Mouse (Mus musculus) olfactory bulb, adult 2 months (tissue): ENCODE results near the gene Lefty1. TPM values are rescaled to one million over a fixed set of nuclear protein-coding genes. Genes with fewer than 3 reads are reported as not detected.

Experiments used
- H3K27ac ChIP-seq: fragments of 200-500 bp; 2 replicates; pipeline ENCODE4 v1.5.1; 2012; ENCODE audit warnings: low read depth, low read length; ENCODE audit not compliant: insufficient read depth
- H3K4me1 ChIP-seq: fragments of 200-500 bp; 2 replicates; pipeline ENCODE4 v1.6.1; 2012; ENCODE audit warnings: low read length; ENCODE audit not compliant: control insufficient read depth, insufficient read depth
- H3K4me3 ChIP-seq: fragments of 200-500 bp; 2 replicates; pipeline ENCODE4 v1.5.1; 2012; ENCODE audit warnings: mild to moderate bottlenecking, low read depth, low read length, moderate library complexity; ENCODE audit not compliant: insufficient read depth
- CTCF ChIP-seq: fragments of 200-500 bp; IDR thresholded peaks from 2 replicates; pipeline ENCODE4 v1.5.1; 2012; ENCODE audit warnings: low read depth, mild to moderate bottlenecking, low read length, moderate library complexity; ENCODE audit not compliant: insufficient read depth
- POLR2A ChIP-seq: fragments of 200-500 bp; IDR thresholded peaks from 2 replicates; pipeline ENCODE4 v1.6.1; 2012; ENCODE audit warnings: mild to moderate bottlenecking, low read depth, low read length, moderate library complexity; ENCODE audit not compliant: insufficient read depth
- WGBS: fragments of 180-500 bp; shearing (Covaris S2); methylation state at CpG from one replicate; pipeline ENCODE4 v1.1.7; 2018; 5-methylcytosine and 5-hydroxymethylcytosine counted together
- polyA plus RNA-seq: library from polyadenylated mRNA; stranded (reverse); fragments of >200 nt; gene quantifications from 2 replicates; pipeline ENCODE4 v1.2.4, GENCODE M21; 2012; ENCODE audit warnings: low replicate concordance; ENCODE audit not compliant: missing spikeins, insufficient read depth, insufficient read length

Lefty1 gene
- polyA plus RNA-seq, 1 experiment: not detected

DNA sequence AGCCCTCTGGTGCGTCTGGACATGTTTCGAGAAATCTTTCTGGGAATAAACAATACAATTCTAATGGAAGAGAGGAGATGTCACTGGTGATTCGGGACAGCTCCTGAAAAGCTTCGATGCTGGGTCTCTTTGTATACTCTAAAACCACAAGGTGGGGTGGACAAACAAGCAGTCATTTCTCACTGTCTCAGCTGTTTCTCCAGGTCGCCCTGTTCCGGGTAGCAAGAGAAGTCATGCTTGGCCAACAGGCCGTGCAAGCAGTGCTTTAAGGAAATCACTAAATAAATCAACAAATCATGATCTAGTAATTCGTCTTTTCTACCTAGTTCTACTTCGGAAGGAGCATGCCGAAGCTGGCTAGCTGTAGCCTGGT is 31.2 kb upstream of the Lefty1 start:
- no peak for TF ChIP-seq CTCF
- TF ChIP-seq POLR2A: no peak
- peaks cover 14% of the 10 kb centered on the region for H3K4me1 ChIP-seq
- peak overlapping the region; percentile 67 for H3K4me3 ChIP-seq
- H3K27ac ChIP-seq: no peak overlapping the region
- 27% methylated on average over 10 of the region's 10 CpGs for WGBS

DNA sequence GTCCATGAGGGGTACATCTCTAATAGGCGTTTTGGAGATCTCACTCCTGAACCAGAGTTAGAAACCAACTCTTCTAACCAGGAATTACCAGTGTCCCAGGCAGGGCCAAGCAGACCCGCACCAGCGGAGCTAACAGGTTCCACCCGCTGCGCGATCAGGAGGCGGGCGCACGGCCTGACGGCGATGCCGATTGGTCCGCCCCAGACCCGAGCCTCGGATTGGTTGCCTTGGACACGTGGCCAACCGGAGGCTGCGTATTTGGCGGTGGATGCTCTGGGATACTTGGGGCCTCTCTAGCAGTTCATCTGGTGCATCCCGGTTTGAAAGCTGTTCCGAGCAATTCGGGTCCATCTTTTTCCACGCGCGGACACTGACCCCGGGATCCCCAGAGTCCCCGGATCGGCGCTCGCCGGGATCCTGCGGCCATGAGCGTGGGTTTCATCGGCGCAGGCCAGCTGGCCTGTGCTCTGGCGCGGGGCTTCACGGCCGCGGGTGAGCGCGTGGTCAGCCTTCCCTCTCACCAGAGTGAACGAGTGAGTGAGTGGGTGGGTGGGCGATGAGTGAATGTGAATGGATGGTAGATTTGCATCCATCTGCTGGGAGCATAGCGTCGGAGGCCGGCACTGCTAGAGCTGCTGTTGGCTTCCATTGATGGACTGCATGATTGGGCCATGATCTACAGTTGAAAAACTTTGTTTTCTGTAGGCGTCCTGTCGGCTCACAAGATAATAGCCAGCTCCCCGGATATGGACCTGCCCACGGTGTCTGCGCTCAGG is 30.6 kb upstream of the Lefty1 start, which contains the start of gene Pycr2:
Pycr2 (plus strand) TSS at position 255 of the 776 bp plus-strand sequence.
- Histone ChIP-seq H3K4me3 (peak within 1 kb of the TSS; percentile 67), H3K4me1 (peaks cover 14% of the 10 kb centered on the region), H3K27ac (0 out of 2 replicates have a peak within 1 kb of the TSS, but pooled peaks have one; percentile 7)
- no peak for TF ChIP-seq CTCF
- peak; percentile 65; the same call in 1 of the 2 replicates for TF ChIP-seq POLR2A
- under 1% methylated on average over 52 of the region's 52 CpGs for WGBS

DNA sequence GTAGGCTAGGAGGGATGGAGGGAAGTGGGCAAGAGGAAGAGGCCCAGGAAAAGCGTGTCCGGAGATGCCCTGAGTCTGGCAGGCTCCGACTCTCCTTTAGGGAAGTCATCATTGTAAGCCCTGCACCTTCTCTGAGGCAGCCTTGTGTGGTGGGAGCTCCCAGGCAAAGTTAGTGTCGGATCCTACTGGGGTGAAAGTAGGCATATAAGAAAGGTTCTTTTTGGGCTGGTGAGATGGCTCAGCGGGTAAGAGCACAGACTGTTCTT is 30.1 kb upstream of the Lefty1 start:
- Histone ChIP-seq H3K27ac (no peak overlapping the region), H3K4me3 (peak overlapping the region; percentile 67), H3K4me1 (peaks cover 14% of the 10 kb centered on the region)
- WGBS: 2% methylated on average over 5 of the region's 5 CpGs
- TF ChIP-seq CTCF: no peak
- no peak for TF ChIP-seq POLR2A

DNA sequence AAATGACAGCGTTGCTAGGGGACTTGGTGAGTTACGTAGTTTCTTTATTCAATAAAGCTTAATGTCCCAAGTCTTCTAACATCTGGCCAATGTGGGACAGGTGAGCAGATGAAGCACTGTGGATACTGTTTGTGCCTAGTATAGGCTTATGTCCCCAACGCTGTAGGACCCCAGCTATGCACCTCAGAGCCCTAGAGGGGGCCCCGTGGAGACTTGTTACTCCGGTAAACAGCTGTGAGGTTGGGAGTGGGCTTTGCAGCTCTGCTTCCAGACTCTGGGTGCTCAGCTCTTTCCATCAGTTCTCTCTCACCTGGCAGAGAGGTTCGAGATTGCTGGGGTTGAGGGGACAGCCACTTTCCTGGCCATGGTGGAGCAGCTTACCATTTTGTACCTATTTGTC is 29.5 kb upstream of the Lefty1 start:
- no peak overlapping the region for H3K27ac ChIP-seq
- peak overlapping the region; percentile 16; the same call in 1 of the 2 replicates for H3K4me3 ChIP-seq
- H3K4me1 ChIP-seq: peaks cover 14% of the 10 kb centered on the region
- 50% methylated on average over 6 of the region's 6 CpGs for WGBS
- TF ChIP-seq POLR2A: no peak
- no peak for TF ChIP-seq CTCF

DNA sequence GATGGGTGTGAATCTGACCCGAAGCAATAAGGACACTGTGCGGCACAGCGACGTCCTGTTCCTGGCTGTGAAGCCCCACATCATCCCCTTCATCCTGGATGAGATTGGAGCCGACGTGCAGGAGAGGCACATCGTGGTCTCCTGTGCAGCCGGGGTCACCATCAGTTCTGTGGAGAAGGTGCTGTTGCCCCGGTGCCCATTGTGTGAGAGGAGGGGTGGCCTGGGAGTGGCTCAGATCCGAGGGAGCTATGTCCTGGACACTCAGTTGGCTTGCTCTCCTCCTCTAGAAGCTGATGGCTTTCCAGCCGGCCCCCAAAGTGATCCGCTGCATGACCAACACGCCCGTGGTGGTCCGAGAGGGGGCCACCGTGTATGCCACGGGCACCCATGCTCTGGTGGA is 28.9 kb upstream of the Lefty1 start:
- WGBS: 94% methylated on average over 17 of the region's 17 CpGs
- TF ChIP-seq POLR2A: no peak
- Histone ChIP-seq H3K27ac (no peak overlapping the region), H3K4me3 (no peak overlapping the region), H3K4me1 (peaks cover 14% of the 10 kb centered on the region)

DNA sequence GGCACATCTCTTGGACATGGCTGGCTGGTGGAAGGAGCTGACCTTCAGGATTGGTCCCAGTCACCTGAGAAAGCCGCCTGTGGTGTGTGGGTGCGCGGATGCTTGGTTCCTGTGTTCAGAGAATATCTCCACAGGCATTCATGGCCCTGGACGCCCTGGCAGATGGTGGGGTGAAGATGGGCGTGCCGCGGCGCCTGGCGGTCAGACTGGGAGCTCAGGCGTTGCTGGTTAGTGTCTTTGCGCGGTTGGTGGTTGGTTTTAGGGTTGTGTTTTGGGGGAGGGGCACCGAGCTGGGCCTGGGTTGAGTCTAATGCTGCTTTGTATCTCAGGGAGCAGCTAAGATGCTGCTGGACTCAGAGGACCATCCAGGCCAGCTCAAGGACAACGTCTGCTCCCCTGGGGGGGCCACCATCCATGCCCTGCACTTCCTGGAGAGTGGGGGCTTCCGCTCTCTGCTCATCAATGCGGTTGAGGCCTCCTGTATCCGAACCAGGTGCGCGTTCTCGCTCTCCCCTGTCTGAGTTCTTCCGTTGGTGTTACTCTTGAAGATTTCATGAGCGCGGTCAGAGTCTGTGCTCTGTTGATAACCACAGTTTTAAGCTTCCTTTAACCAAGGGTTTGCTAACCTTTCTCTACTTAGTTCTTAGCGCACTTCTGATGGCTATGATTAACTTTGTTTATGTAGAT is 28.2 kb upstream of the Lefty1 start:
- peaks cover 14% of the 10 kb centered on the region for H3K4me1 ChIP-seq
- no peak for TF ChIP-seq POLR2A
- WGBS: 92% methylated on average over 24 of the region's 24 CpGs
- no peak overlapping the region for H3K4me3 ChIP-seq
- H3K27ac ChIP-seq: no peak overlapping the region

DNA sequence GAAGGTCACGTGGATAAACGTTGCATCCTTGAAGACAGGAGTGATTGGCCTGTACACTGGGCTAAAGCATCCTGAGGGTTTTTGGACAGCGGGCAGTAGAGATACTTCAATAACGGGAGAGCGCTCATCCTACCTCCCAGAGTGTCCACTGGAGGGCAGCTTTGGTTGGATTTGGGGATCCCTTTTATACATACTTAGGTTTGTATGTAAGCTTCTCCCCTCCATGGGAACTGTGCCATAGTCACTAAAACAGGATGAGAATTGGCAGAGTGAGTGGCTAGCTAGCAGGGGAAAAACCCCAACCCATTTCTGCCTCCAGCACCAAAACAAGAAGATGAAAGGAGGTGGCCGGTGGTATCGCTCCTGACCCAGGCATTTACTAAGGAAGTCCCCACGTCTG is 23.7 kb upstream of the Lefty1 start:
- Histone ChIP-seq H3K27ac (no peak overlapping the region), H3K4me3 (no peak overlapping the region), H3K4me1 (peaks cover 4% of the 10 kb centered on the region)
- 47% methylated on average over 8 of the region's 8 CpGs for WGBS
- TF ChIP-seq CTCF: no peak
- TF ChIP-seq POLR2A: no peak

DNA sequence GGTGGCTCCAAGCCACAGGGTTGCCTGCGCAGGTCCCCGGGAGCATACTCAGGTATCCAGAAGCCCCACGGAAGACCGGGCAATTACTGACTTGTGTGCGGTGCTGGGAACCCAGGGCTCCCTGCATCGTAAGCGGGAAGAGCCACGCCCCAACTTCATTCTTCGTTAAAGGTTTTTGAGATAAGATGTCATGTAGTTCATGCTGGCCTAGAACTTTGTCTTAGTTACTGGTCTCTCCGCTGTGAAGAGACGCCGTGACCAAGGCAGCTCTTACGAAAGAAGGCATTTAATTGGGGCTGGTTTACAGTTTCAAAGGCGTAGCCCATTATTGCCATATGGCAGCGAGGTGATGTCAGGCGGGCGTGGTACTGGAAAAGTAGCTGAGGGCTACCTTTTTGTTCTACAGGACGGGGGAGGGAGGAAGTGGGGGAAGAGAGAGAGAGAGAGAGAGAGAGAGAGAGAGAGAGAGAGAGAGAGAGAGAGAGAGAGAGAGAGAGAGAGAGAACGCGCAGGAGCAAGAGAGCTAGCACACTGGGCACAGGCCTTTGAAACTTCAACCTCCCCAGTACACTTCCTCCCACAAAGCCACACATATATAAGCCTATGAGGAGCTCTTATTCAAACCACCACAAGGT is 23.1 kb upstream of the Lefty1 start:
- no peak overlapping the region for H3K4me3 ChIP-seq
- no peak overlapping the region for H3K27ac ChIP-seq
- TF ChIP-seq CTCF (no peak), POLR2A (no peak)
- H3K4me1 ChIP-seq: no peaks in the 10 kb centered on the region
- WGBS: 74% methylated on average over 20 of the region's 20 CpGs

DNA sequence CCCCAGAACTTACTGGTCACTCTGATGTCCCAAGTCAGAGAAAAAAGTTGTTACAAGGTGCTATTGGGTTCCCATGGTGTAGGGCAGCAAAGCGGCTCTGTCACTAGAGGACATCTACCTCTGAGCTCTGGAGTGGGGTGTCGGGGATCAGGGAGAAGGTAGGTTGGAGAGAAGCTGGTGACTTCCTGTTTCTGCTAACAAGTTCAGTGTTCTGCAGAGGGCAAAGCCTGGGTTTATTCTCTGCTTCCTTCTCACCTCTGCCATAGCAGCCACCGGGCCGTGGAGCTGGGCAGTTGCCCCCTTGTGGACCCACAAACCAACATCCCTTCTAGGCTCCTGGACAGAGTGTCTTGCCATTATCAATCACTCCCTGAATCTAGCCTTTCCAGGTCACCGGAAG is 22.0 kb upstream of the Lefty1 start:
- H3K27ac ChIP-seq: no peak overlapping the region
- no peaks in the 10 kb centered on the region for H3K4me1 ChIP-seq
- no peak overlapping the region for H3K4me3 ChIP-seq
- TF ChIP-seq CTCF: no peak
- WGBS: 91% methylated on average over 5 of the region's 5 CpGs
